Mouse (Mus musculus) kidney, embryonic 15.5 days (tissue): Measurements from ENCODE around the gene Plekha7. TPM values are rescaled to one million over a fixed set of nuclear protein-coding genes. Genes with fewer than 3 reads are reported as not detected.

ENCODE experiments used
- ATAC-seq: fragments of 200-750 bp; cut with Nextera tagmentation; replicated peaks from 2 replicates; pipeline ENCODE4 v1.8.0; 2017; ENCODE audit warnings: moderate TSS enrichment; ENCODE audit not compliant: low FRiP score
- H3K27ac ChIP-seq: fragments of 300-500 bp; sonication (generic); 2 replicates; pipeline ENCODE4 v1.5.1; 2015; ENCODE audit warnings: mild to moderate bottlenecking, inconsistent platforms
- H3K27me3 ChIP-seq: fragments of 300-500 bp; sonication (generic); 2 replicates; pipeline ENCODE4 v1.6.1; 2015; ENCODE audit warnings: inconsistent platforms
- H3K36me3 ChIP-seq: fragments of 300-500 bp; sonication (generic); 2 replicates; pipeline ENCODE4 v1.6.1; 2015; ENCODE audit warnings: inconsistent platforms
- H3K4me1 ChIP-seq: fragments of 300-500 bp; sonication (generic); 2 replicates; pipeline ENCODE4 v1.6.1; 2015; ENCODE audit warnings: inconsistent platforms
- H3K4me2 ChIP-seq: fragments of 300-500 bp; sonication (generic); 2 replicates; pipeline ENCODE4 v1.6.1; 2015; ENCODE audit warnings: moderate library complexity, mild to moderate bottlenecking, inconsistent platforms
- H3K4me3 ChIP-seq: fragments of 300-500 bp; sonication (generic); replicated peaks from 2 replicates; pipeline ENCODE4 v1.5.1; 2015; ENCODE audit warnings: mild to moderate bottlenecking, inconsistent platforms
- H3K9ac ChIP-seq: fragments of 300-500 bp; sonication (generic); 2 replicates; pipeline ENCODE4 v1.6.1; 2015; ENCODE audit warnings: mild to moderate bottlenecking, inconsistent platforms
- H3K9me3 ChIP-seq: fragments of 300-500 bp; sonication (generic); replicated peaks from 2 replicates; pipeline ENCODE4 v1.6.1; 2016; ENCODE audit warnings: inconsistent platforms
- WGBS: fragments of 180-500 bp; shearing (Covaris S2); methylation state at CpG from one replicate; pipeline ENCODE4 v1.1.7; 2015; ENCODE audit warnings: mixed read lengths; 5-methylcytosine and 5-hydroxymethylcytosine counted together
- polyA plus RNA-seq: library from polyadenylated mRNA; unstranded; fragments of >200 nt; fragmentation: Nextera tagmentation; extraction: Ambion mirVana; gene quantifications from 2 replicates; pipeline ENCODE4 v1.2.1, GENCODE M21; 2015

The Plekha7 gene
- polyA plus RNA-seq, 1 experiment from 2014 or later, result 14.1 TPM

DNA sequence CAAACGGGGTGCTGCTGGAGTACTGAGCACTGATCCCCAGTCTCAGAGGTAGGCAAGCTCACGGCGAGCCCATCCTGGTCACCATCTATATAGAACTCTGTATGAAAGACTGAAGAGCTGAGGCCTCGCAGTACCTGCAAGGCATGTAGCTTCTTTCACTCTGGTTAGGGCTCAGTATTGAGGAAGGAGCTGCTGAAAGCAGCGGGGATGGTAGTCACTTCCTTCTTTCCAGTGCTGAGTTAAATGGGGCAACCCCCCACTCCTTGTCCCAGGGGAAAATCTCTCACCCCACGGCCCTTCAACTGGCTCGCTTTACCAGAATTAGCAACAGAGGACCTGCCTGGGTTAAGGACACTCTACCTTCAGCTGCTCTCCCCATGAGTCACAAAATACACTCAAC is 140.0 kb downstream of the Plekha7 start:
- ATAC-seq, result no peak
- Histone ChIP-seq H3K27me3 (no peaks in the 10 kb centered on the region), H3K4me2 (no peak overlapping the region), H3K9me3 (no peaks in the 10 kb centered on the region), H3K27ac (no peak overlapping the region), H3K9ac (no peak overlapping the region), H3K4me3 (no peak overlapping the region), H3K4me1 (0 out of 2 replicates have a peak, but pooled peaks cover under 1% of the 10 kb centered on the region), H3K36me3 (peaks cover 12% of the 10 kb centered on the region; the same call in 1 of the 2 replicates)
- WGBS, result 89% methylated on average over 7 of the region's 7 CpGs

DNA sequence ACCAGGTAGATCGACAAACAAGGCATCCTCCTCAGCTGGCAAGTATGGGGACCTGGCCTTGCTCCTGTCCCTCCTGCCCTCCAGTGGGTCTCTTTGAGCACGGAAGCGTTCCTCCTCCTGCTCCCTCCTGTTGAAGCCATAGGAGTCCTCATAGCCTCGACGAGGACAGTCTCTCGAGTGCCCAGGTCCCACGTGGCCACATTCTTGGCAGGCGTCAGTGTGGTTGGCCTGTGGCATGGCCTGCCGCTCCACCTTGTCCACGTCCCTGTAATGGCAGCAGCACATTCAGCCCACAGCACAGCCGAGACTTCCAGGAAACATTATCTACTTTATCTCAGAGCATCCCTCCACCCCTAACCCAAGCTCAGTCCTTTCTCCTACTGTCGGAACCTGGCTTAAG is 143.9 kb downstream of the Plekha7 start:
- H3K36me3 ChIP-seq, result peaks cover 4% of the 10 kb centered on the region; the same call in 1 of the 2 replicates
- no peak for ATAC-seq
- no peak overlapping the region for H3K4me3 ChIP-seq
- no peaks in the 10 kb centered on the region for H3K27me3 ChIP-seq
- no peak overlapping the region for H3K4me2 ChIP-seq
- H3K4me1 ChIP-seq, result 0 out of 2 replicates have a peak, but pooled peaks cover 2% of the 10 kb centered on the region
- H3K9ac ChIP-seq, result no peak overlapping the region
- H3K9me3 ChIP-seq, result no peaks in the 10 kb centered on the region
- 88% methylated on average over 12 of the region's 12 CpGs for WGBS
- H3K27ac ChIP-seq, result no peak overlapping the region

DNA sequence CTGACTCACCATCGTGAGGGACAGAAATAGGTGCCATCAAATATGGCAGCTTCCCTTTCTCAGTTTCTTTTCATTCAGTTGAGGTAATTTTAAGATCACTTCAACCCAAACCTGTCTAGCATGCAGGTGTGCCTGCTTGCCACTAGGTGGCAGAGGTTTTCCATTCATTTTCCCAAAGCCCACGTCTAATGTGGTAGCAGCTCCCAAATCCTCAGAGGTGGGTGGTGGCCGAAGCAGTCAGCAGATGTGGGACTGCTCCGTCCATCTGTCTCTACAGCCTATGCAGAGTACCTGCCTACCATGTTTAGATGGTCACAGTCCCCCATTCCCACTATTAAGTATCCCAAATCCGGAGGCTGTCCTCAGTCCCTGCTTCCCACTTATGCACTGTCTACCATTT is 146.6 kb downstream of the Plekha7 start:
- no peak overlapping the region for H3K4me2 ChIP-seq
- no peak overlapping the region for H3K27ac ChIP-seq
- no peak overlapping the region for H3K4me3 ChIP-seq
- peaks cover 4% of the 10 kb centered on the region; the same call in 1 of the 2 replicates for H3K36me3 ChIP-seq
- H3K27me3 ChIP-seq, result no peaks in the 10 kb centered on the region
- H3K9me3 ChIP-seq, result no peaks in the 10 kb centered on the region
- 0 out of 2 replicates have a peak, but pooled peaks cover 2% of the 10 kb centered on the region for H3K4me1 ChIP-seq
- peak; percentile 71 for ATAC-seq
- WGBS, result 21% methylated on average over 5 of the region's 5 CpGs
- no peak overlapping the region for H3K9ac ChIP-seq

DNA sequence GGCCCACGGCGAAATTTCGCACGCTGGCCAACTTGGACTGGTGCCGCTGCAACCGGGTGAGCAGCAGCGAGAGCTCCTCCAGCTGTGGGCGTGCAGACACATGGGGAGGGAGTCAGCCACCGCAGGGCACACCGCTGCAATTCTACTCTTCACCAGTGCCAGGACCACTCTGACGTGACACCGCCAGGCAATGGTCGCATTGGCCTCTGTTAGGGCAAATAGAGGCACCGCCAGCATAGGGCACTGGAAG is 151.4 kb downstream of the Plekha7 start:
- no peak overlapping the region for H3K4me3 ChIP-seq
- 71% methylated on average over 14 of the region's 14 CpGs for WGBS
- H3K27ac ChIP-seq, result no peak overlapping the region
- H3K27me3 ChIP-seq, result no peaks in the 10 kb centered on the region
- ATAC-seq, result 0 out of 2 replicates have a peak, but pooled peaks have one; percentile 20
- H3K4me2 ChIP-seq, result no peak overlapping the region
- 0 out of 2 replicates have a peak, but pooled peaks cover 2% of the 10 kb centered on the region for H3K4me1 ChIP-seq
- H3K9me3 ChIP-seq, result no peaks in the 10 kb centered on the region
- peaks cover 4% of the 10 kb centered on the region; the same call in 1 of the 2 replicates for H3K36me3 ChIP-seq
- no peak overlapping the region for H3K9ac ChIP-seq

DNA sequence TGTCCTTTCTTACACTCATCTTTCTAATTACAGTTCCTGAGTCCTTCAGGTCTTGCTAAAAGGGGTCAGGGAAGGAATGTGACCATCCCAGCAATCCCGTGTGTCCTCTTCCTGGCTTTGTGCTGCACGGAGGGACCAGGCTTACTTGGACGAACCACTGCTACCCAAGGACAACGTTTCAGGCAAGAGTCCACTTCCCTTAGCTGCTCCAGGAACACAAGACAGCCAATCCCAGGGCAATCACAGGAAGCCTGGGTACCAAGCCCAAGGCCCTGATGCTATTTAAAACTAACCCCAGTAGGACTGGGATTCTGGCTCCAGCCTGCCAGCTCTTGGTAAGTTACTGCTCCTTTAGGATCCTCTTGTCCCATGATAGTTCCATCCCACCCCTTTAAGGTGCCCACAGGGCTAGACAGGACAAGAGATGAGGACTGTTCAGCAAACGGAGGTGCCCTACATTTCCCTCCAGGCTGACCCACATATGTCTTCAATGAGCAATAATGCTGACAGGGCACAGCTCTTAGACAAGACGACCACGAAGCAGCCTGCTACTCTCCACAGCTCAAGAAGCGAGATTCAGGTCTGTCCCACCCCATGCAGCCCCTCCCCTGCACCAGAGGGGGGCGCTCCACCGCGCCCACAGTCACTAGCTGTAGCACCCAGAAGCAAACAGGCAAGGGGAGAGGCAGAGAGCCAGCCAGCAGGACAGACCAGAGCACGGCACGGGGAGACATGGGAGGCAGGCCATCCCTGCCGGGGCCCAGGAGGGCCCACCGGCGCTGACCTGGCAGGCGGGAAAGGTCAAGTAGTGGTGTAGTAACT is 151.9 kb downstream of the Plekha7 start:
- Histone ChIP-seq H3K4me2 (no peak overlapping the region), H3K36me3 (peaks cover 4% of the 10 kb centered on the region; the same call in 1 of the 2 replicates), H3K27ac (no peak overlapping the region), H3K9ac (no peak overlapping the region), H3K4me3 (no peak overlapping the region), H3K4me1 (no peaks in the 10 kb centered on the region), H3K9me3 (no peaks in the 10 kb centered on the region), H3K27me3 (no peaks in the 10 kb centered on the region)
- 66% methylated on average over 17 of the region's 17 CpGs for WGBS
- ATAC-seq, result 0 out of 2 replicates have a peak, but pooled peaks have one; percentile 9

DNA sequence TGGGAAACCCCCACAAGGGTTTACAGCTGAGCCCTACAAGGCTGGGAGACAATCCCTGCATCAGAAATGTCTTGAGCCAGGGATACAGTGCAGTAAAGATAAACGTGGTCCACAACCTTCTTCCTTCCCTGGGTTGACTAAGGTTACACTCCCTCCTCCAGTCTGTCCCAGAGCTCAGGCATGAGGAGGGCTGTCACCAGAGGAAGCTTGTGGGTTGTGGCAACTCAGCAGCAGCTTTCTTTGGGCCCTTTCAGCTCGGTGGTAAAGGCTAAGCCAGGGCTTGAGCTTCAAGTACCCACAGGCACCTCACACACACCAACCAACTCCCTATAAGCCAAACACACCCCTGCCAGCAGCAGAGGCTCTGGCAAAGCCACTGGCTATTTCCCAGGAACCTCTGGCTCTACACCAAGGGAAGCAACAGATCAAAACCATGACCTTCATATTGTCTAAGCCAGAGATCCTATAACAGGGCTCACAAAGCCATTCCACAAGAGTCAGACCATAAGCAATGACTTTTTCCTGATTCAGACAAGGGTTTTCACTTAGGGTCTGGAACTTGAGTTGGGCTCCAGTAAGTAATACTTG is 154.3 kb downstream of the Plekha7 start:
- peaks cover 4% of the 10 kb centered on the region; the same call in 1 of the 2 replicates for H3K36me3 ChIP-seq
- 43% methylated on average over 2 of the region's 2 CpGs for WGBS
- H3K4me2 ChIP-seq, result no peak overlapping the region
- H3K9me3 ChIP-seq, result no peaks in the 10 kb centered on the region
- H3K4me3 ChIP-seq, result no peak overlapping the region
- ATAC-seq, result no peak
- H3K27ac ChIP-seq, result no peak overlapping the region
- H3K27me3 ChIP-seq, result no peaks in the 10 kb centered on the region
- H3K9ac ChIP-seq, result no peak overlapping the region
- H3K4me1 ChIP-seq, result no peaks in the 10 kb centered on the region

DNA sequence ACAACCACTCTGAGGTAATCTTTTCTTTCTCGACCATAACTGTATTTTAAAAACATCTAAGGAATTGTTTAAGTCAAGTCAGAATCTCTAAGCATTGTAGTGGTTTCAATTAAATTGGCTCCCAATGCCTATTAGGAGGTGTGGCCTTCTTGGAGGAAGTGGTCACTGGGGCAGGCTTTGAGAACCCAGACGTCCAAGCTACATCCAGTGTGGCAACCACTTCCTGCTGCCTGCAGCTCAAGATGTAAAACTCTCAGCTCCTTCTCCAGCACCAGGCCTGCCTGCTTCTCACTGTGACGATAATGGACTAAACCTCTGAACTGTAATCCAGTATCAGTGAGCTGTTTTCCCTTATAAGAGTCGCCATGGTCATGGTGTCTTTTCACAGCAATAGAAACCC is 158.6 kb downstream of the Plekha7 start:
- no peaks in the 10 kb centered on the region for H3K27me3 ChIP-seq
- WGBS, result 77% methylated on average over 4 of the region's 4 CpGs
- no peak overlapping the region for H3K27ac ChIP-seq
- no peak overlapping the region for H3K4me2 ChIP-seq
- no peaks in the 10 kb centered on the region for H3K4me1 ChIP-seq
- H3K9ac ChIP-seq, result no peak overlapping the region
- H3K36me3 ChIP-seq, result peaks cover 3% of the 10 kb centered on the region; the same call in 1 of the 2 replicates
- ATAC-seq, result no peak
- H3K4me3 ChIP-seq, result no peak overlapping the region
- H3K9me3 ChIP-seq, result no peaks in the 10 kb centered on the region

DNA sequence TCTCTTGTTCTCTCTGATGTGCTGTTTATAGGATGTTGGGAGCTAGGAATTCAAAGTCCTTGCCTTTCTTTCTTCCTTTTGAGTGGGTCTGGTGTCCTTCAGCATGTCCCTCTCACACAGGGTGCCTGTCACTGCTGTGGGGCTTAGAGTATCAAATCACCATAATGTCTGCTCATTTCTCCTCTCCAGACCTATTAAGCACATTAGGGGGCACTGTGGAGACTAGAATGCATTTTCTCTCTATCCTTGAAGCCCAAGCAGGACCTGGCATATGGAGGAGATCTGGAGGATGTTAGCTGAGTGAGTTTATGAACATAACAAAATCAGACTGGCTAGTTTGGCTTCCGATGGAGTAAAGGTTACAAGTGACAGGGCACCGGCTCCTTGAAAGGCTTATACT is 161.1 kb downstream of the Plekha7 start:
- Histone ChIP-seq H3K36me3 (0 out of 2 replicates have a peak, but pooled peaks cover 7% of the 10 kb centered on the region), H3K4me1 (no peaks in the 10 kb centered on the region), H3K27me3 (no peaks in the 10 kb centered on the region), H3K27ac (no peak overlapping the region), H3K9me3 (no peaks in the 10 kb centered on the region), H3K4me3 (no peak overlapping the region), H3K4me2 (no peak overlapping the region), H3K9ac (no peak overlapping the region)
- no peak for ATAC-seq
- 93% methylated on average over 2 of the region's 2 CpGs for WGBS

DNA sequence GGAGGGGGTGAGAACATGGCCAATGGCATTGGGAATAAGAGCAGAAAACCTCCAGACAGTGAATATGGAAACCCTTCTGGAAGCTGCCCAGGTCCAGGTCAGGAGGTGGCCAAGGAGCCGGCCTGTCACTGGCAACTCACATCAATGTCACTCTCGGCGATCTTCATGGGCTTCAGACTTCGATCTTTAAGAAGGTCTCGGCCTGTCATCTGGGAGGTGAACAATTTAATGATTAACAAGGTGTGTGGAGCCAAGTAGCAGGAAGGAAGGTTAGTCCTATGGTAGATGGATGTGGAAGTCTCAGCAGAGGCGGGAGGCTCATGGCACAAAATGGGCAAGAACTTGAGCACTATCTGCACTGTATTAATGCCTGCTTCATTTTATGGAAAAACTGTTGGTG is 163.1 kb downstream of the Plekha7 start:
- Histone ChIP-seq H3K4me2 (no peak overlapping the region), H3K27me3 (no peaks in the 10 kb centered on the region), H3K27ac (no peak overlapping the region), H3K4me3 (no peak overlapping the region), H3K9me3 (no peaks in the 10 kb centered on the region), H3K36me3 (0 out of 2 replicates have a peak, but pooled peaks cover 12% of the 10 kb centered on the region), H3K4me1 (no peaks in the 10 kb centered on the region), H3K9ac (no peak overlapping the region)
- ATAC-seq, result no peak
- 79% methylated on average over 6 of the region's 6 CpGs for WGBS

DNA sequence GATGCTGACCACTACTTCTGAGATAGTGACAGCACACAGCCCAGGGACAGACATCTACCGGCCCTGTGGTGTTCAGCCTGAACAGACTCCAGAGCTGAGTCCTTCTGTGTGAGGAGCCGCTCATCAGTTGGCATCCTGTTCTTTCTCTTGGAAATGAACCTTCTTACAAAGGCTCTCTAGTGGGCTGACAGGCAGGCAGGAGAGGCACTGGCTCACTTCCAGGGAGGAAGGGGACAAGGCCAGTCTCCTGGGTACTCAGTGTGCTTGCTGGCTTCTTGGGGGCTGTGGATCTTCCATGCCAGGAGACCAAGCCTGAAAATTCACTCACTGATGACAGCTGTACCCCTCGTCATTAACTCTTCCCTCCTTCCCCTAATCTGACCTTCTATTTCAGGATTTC is 170.5 kb downstream of the Plekha7 start:
- ATAC-seq, result no peak
- WGBS, result 61% methylated on average over 3 of the region's 3 CpGs
- no peak overlapping the region for H3K9ac ChIP-seq
- H3K27ac ChIP-seq, result no peak overlapping the region
- H3K9me3 ChIP-seq, result no peaks in the 10 kb centered on the region
- H3K36me3 ChIP-seq, result 0 out of 2 replicates have a peak, but pooled peaks cover 8% of the 10 kb centered on the region
- no peaks in the 10 kb centered on the region for H3K27me3 ChIP-seq
- no peak overlapping the region for H3K4me2 ChIP-seq
- no peaks in the 10 kb centered on the region for H3K4me1 ChIP-seq
- H3K4me3 ChIP-seq, result no peak overlapping the region

DNA sequence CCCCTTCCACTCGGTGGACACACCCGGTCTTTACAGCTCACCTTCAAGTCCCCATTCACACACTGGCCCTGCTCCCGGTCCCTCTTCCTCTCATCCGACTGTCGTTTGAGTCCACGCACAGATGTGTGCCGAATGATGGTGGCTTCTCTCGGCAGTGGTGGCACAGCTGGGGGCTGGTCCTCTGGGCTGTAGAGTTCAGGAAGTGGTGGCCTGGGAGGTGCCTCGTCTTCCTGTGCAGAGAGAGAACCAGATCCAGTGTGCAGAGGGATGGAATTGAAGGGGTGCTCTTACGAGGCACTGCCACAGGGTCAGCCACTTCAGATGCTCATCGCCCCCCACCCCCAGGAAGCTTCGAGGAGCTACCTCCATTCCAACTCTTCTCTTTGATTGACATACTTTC is 171.0 kb downstream of the Plekha7 start:
- Histone ChIP-seq H3K9me3 (no peaks in the 10 kb centered on the region), H3K4me3 (no peak overlapping the region), H3K4me1 (no peaks in the 10 kb centered on the region; the same call in 1 of the 2 replicates), H3K4me2 (no peak overlapping the region), H3K36me3 (0 out of 2 replicates have a peak, but pooled peaks cover 5% of the 10 kb centered on the region), H3K27me3 (no peaks in the 10 kb centered on the region), H3K27ac (no peak overlapping the region), H3K9ac (no peak overlapping the region)
- no peak; the same call in 1 of the 2 replicates for ATAC-seq
- WGBS, result 74% methylated on average over 12 of the region's 12 CpGs
